Mouse (Mus musculus) forebrain, embryonic 11.5 days (tissue): Measurements from ENCODE around the gene Gnao1. TPM values are rescaled to one million over a fixed set of nuclear protein-coding genes. Genes with fewer than 3 reads are reported as not detected.

ENCODE experiments used
- ATAC-seq: fragments of 200-750 bp; cut with Nextera tagmentation; replicated peaks from 2 replicates; pipeline ENCODE4 v1.8.0; 2017; ENCODE audit warnings: moderate TSS enrichment; ENCODE audit not compliant: low FRiP score
- DNase-seq: peaks from one replicate; pipeline ENCODE4 v3.0.0-alpha.2; 2017; ENCODE audit warnings: low spot score
- H3K27ac ChIP-seq: fragments of 300-500 bp; sonication (generic); 2 replicates; pipeline ENCODE4 v1.5.1; 2014; ENCODE audit warnings: low read depth, low read length
- H3K27me3 ChIP-seq: fragments of 300-500 bp; sonication (generic); 2 replicates; pipeline ENCODE4 v1.6.1; 2014; ENCODE audit warnings: mild to moderate bottlenecking, low read length, mixed read lengths; ENCODE audit not compliant: control insufficient read depth, insufficient read depth
- H3K36me3 ChIP-seq: fragments of 300-500 bp; sonication (generic); 2 replicates; pipeline ENCODE4 v1.6.1; 2014; ENCODE audit warnings: mild to moderate bottlenecking, low read length, moderate library complexity, mixed read lengths; ENCODE audit not compliant: control insufficient read depth, insufficient read depth
- H3K4me1 ChIP-seq: fragments of 300-500 bp; sonication (generic); replicated peaks from 2 replicates; pipeline ENCODE4 v1.6.1; 2014; ENCODE audit warnings: low read length, mixed read lengths; ENCODE audit not compliant: control insufficient read depth, insufficient read depth
- H3K4me2 ChIP-seq: fragments of 300-500 bp; sonication (generic); 2 replicates; pipeline ENCODE4 v1.6.1; 2014; ENCODE audit warnings: low read depth, mild to moderate bottlenecking, low read length, moderate library complexity, mixed read lengths; ENCODE audit not compliant: severe bottlenecking
- H3K4me3 ChIP-seq: fragments of 300-500 bp; sonication (generic); 2 replicates; pipeline ENCODE4 v1.5.1; 2014; ENCODE audit warnings: low read depth, low read length
- H3K9ac ChIP-seq: fragments of 300-500 bp; sonication (generic); 2 replicates; pipeline ENCODE4 v1.6.1; 2014; ENCODE audit warnings: low read length
- H3K9me3 ChIP-seq: fragments of 300-500 bp; sonication (generic); 2 replicates; pipeline ENCODE4 v1.6.1; 2016; ENCODE audit warnings: low read length, mixed read lengths; ENCODE audit not compliant: control insufficient read depth
- WGBS: fragments of 180-500 bp; shearing (Covaris S2); extraction: QIAGEN DNeasy Blood & Tissue Kit; methylation state at CpG from one replicate; pipeline ENCODE4 v1.1.7; 2014; 5-methylcytosine and 5-hydroxymethylcytosine counted together
- polyA plus RNA-seq: library from polyadenylated mRNA; unstranded; fragments of >200 nt; fragmentation: Nextera tagmentation; extraction: Ambion mirVana; gene quantifications from 2 replicates; pipeline ENCODE4 v1.2.1, GENCODE M21; 2014

Gene Gnao1
- polyA plus RNA-seq, 1 experiment from 2014 or later, result 45.5 TPM

DNA sequence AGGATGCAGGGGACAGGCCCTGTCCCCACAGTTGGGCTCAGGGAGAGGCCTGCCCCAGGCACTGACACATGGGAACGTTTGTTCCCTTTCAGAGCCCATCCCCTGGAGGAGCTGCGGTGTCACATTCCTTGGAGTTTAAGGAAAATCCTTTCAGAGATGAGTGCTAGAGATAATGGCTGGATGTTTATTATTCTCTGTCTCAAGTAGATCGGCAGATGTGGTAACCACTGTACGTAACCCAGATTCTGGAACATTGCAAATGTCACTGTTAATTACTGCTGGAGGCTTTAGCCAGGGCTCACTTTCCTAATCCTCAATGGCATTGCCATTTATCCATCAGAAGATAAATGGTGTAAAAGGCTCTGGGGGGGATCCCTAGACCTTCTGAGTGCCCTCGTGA lies 44.9 kb downstream of the Gnao1 start:
- ATAC-seq (no peak), DNase-seq (no peak)
- H3K27ac ChIP-seq, result no peak overlapping the region
- H3K36me3 ChIP-seq, result no peaks in the 10 kb centered on the region
- no peaks in the 10 kb centered on the region for H3K27me3 ChIP-seq
- H3K4me2 ChIP-seq, result no peak overlapping the region
- H3K4me3 ChIP-seq, result no peak overlapping the region
- H3K9ac ChIP-seq, result no peak overlapping the region
- 55% methylated on average over 5 of the region's 5 CpGs for WGBS
- H3K4me1 ChIP-seq, result peaks cover 1% of the 10 kb centered on the region; the same call in 1 of the 2 replicates
- H3K9me3 ChIP-seq, result no peaks in the 10 kb centered on the region

DNA sequence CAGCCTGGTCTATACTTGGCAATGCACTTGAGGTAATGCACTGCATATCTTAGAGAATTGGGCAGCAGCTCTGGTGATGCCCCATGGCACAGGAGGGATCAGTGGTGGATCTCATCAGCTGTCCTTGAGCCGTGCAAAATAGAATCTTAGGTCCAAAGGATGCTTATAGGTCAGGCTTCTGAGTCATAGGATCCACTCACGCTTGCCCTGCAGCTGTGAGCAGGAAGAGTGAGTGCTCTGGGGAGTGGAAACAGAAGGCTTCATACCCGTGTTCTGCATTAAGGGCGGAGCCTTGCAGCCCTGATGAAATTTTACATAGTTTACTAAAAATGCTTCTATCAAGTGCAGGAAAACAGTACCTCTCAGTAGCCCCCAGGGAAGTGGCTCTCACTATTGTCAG lies 45.5 kb downstream of the Gnao1 start:
- DNase-seq, result no peak
- no peaks in the 10 kb centered on the region for H3K36me3 ChIP-seq
- 67% methylated on average over 4 of the region's 4 CpGs for WGBS
- H3K27me3 ChIP-seq, result no peaks in the 10 kb centered on the region
- no peaks in the 10 kb centered on the region for H3K9me3 ChIP-seq
- peaks cover 5% of the 10 kb centered on the region; the same call in 1 of the 2 replicates for H3K4me1 ChIP-seq
- no peak overlapping the region for H3K4me3 ChIP-seq
- no peak overlapping the region for H3K9ac ChIP-seq
- no peak overlapping the region for H3K27ac ChIP-seq
- ATAC-seq, result no peak
- H3K4me2 ChIP-seq, result no peak overlapping the region

DNA sequence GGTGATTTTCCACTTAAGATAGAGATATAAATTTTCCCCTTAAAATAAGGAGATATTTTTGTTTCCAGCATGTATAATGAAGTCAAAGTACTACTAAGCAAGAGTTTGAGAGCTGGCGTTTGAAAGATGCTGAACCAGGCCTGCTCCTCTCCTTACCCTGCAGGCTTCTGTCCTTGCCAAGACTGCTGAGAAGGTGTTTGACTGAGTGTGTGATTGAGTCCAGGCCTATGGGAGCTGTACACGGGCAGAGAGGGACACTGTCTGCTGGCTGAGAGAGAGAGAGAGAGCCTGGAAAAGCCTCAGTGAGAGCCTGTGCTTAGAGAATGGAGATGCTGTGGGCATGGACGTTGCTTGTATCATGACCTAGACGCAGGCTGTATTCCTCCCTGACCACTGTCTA lies 47.4 kb downstream of the Gnao1 start:
- Histone ChIP-seq H3K36me3 (no peaks in the 10 kb centered on the region), H3K4me1 (peaks cover 6% of the 10 kb centered on the region; the same call in 1 of the 2 replicates), H3K27ac (no peak overlapping the region), H3K4me2 (no peak overlapping the region), H3K9me3 (no peaks in the 10 kb centered on the region), H3K9ac (no peak overlapping the region), H3K27me3 (no peaks in the 10 kb centered on the region), H3K4me3 (no peak overlapping the region)
- ATAC-seq (no peak), DNase-seq (no peak)
- 92% methylated on average over 4 of the region's 4 CpGs for WGBS

DNA sequence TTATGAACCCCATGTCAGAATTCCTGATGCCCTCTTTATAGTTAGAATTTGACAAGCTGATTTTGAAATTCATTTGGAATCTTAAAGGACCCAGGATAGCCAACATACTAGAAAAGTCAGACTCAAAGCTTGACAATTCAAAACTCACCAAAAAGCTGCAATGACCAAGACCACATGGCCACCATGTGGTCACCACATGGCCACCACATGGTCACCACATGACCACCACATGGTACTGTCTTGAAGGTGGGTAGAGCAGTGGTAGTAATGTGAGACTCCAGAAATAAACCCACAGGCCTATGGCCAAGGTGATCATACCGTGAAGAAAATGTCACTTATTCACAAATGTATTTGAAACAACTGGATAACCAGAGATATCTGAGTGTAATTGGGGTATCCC lies 48.5 kb downstream of the Gnao1 start:
- H3K4me2 ChIP-seq, result no peak overlapping the region
- no peak overlapping the region for H3K27ac ChIP-seq
- ATAC-seq, result no peak
- H3K27me3 ChIP-seq, result no peaks in the 10 kb centered on the region
- no peak overlapping the region for H3K9ac ChIP-seq
- H3K4me3 ChIP-seq, result no peak overlapping the region
- no peaks in the 10 kb centered on the region for H3K9me3 ChIP-seq
- DNase-seq, result no peak
- H3K36me3 ChIP-seq, result no peaks in the 10 kb centered on the region
- 93% methylated on average over 1 of the region's 1 CpGs for WGBS
- peaks cover 6% of the 10 kb centered on the region; the same call in 1 of the 2 replicates for H3K4me1 ChIP-seq

DNA sequence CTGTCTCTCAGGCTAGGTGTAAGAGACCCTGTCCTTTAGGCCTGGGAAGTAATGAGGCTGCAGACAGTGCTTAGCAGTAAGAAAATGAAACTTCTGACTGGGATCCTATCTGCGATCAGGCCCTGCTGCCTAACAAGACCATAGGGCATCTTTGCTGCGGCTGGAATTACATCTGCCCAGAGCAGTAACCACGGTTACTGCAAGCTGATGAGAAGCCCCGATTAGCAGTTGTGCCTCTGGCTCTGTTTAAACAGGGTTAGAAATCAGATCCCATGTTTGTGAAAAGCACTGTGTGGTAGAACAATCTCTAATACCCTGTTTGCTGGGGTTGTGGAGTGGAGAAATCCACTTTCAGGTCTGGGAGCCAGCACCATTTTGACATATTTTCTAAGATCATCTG lies 50.3 kb downstream of the Gnao1 start:
- ATAC-seq, result no peak
- Histone ChIP-seq H3K27ac (no peak overlapping the region), H3K9ac (no peak overlapping the region), H3K4me1 (peaks cover 6% of the 10 kb centered on the region; the same call in 1 of the 2 replicates), H3K4me2 (no peak overlapping the region), H3K27me3 (no peaks in the 10 kb centered on the region), H3K36me3 (no peaks in the 10 kb centered on the region), H3K9me3 (no peaks in the 10 kb centered on the region), H3K4me3 (no peak overlapping the region)
- DNase-seq, result no peak
- WGBS, result 40% methylated on average over 4 of the region's 4 CpGs

DNA sequence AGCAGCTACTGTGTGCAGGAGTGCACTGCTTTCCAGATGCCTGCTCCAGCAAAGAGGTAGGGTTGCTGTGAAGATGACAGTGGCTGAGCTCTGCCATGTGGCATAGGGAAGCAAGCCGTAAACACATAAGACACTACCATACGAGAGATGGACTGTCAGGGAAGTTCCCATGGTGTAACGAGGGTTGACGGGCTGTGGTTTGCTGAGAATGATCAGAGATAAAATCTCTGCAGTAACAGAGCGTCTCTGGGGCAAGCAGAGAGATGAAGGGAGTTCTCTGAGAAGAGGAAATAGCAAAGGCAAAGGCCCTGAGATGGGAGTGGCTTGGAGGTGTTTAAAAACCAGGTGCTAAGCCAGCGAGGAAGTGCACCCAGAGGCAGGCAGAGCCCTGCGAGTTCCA lies 54.3 kb downstream of the Gnao1 start:
- H3K36me3 ChIP-seq, result no peaks in the 10 kb centered on the region; the same call in 1 of the 2 replicates
- ATAC-seq (no peak), DNase-seq (no peak)
- 83% methylated on average over 7 of the region's 7 CpGs for WGBS
- H3K27ac ChIP-seq, result no peak overlapping the region
- no peak overlapping the region for H3K9ac ChIP-seq
- no peaks in the 10 kb centered on the region for H3K27me3 ChIP-seq
- no peak overlapping the region for H3K4me3 ChIP-seq
- no peaks in the 10 kb centered on the region for H3K9me3 ChIP-seq
- H3K4me1 ChIP-seq, result peaks cover 6% of the 10 kb centered on the region
- no peak overlapping the region for H3K4me2 ChIP-seq

DNA sequence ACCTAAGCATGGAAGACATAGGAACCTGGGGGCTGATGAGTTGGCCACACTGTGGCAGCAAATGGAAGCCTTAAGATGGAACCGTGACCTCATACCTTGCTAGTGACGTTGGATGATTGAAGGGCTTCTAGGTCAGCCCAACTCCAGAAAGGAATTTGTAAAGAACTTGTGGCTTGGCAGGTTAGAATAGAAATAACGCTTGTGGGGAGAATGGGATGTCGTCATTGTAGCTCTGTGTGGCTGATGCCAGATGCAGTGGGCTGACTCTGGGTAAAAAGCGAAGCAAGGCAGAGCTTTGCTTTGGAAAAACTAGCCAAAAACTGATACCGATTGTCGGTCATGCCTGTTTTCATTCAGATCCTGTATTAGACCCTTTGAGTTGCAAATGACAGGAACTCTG lies 56.5 kb downstream of the Gnao1 start:
- no peak overlapping the region for H3K4me3 ChIP-seq
- DNase-seq (no peak), ATAC-seq (no peak)
- H3K36me3 ChIP-seq, result no peaks in the 10 kb centered on the region; the same call in 1 of the 2 replicates
- no peak overlapping the region for H3K9ac ChIP-seq
- H3K27me3 ChIP-seq, result no peaks in the 10 kb centered on the region
- H3K4me2 ChIP-seq, result no peak overlapping the region
- no peaks in the 10 kb centered on the region; the same call in 1 of the 2 replicates for H3K4me1 ChIP-seq
- H3K27ac ChIP-seq, result no peak overlapping the region
- H3K9me3 ChIP-seq, result no peaks in the 10 kb centered on the region
- WGBS, result 94% methylated on average over 7 of the region's 7 CpGs

DNA sequence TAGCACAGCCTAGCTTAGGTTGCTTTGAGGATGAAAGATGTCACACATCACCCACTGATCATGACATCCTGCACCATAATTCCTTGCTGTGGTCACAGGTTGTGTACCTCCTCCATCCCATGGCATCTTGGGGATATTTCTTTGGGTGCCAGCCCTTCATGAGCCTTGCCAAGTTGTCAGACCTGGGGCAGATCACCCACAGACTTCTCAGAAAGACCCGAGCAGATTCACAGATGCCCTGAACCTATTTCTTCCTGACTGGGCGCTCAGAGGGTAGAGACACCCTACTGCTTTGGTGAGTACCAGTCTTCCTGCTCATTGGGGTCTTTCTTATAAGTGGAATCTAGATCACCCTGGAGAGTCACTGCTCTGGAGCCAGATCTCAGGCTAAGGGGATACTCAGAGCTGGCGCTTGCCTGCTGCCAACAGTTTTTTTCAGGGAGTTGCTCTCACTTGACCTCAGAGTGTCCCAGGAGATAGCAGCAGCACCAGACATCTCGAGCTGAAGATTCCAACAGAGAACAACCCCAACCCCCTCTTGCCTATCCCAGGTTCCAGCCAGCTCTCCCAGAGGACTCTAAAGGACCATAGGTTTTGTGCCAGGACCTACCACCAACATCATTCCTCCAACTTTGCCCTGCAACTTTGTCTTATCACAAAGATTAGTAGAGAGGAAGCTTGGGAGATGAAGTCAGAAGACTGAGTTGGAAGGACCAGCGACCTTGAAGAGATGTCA lies 58.9 kb downstream of the Gnao1 start:
- Histone ChIP-seq H3K4me2 (no peak overlapping the region), H3K9ac (no peak overlapping the region), H3K4me3 (no peak overlapping the region), H3K27ac (no peak overlapping the region), H3K9me3 (no peaks in the 10 kb centered on the region), H3K4me1 (no peaks in the 10 kb centered on the region; the same call in 1 of the 2 replicates), H3K27me3 (no peaks in the 10 kb centered on the region), H3K36me3 (no peaks in the 10 kb centered on the region; the same call in 1 of the 2 replicates)
- DNase-seq (no peak), ATAC-seq (no peak)
- WGBS, result 87% methylated on average over 5 of the region's 5 CpGs

DNA sequence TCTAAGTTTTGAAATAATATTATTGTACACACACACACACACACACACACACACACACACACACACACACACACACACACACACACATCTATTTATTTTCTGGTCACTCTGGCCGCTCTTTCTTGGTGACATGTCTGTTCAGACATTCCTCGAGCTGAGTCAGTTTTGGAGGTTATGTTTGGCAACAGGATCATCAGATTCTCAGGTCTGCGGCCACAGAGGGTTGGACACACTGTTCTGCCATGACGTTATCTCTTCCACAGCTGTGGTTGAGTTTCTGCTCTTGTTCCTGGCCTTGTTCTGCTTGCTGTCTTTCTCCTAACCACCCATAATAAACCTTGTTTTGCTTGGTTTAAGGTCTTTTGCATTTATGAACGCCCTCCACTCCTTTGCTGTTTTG lies 61.5 kb downstream of the Gnao1 start:
- H3K4me1 ChIP-seq, result no peaks in the 10 kb centered on the region; the same call in 1 of the 2 replicates
- H3K9ac ChIP-seq, result no peak overlapping the region
- 96% methylated on average over 5 of the region's 5 CpGs for WGBS
- no peak overlapping the region for H3K4me2 ChIP-seq
- H3K4me3 ChIP-seq, result no peak overlapping the region
- no peak overlapping the region for H3K27ac ChIP-seq
- DNase-seq (no peak), ATAC-seq (no peak)
- no peaks in the 10 kb centered on the region for H3K27me3 ChIP-seq
- H3K36me3 ChIP-seq, result no peaks in the 10 kb centered on the region; the same call in 1 of the 2 replicates
- no peaks in the 10 kb centered on the region for H3K9me3 ChIP-seq
